Mouse (Mus musculus): Measurements from ENCODE around the gene Zcchc7.

Zcchc7 gene

GRCm38 (mm10) chr4:44965175-44965574 is 209.5 kb downstream of the Zcchc7 start:
- no peak for DNase-seq (ENCODE audit: low read depth)

- DNase-seq (ENCODE audit: low read depth): no peak
Measured at GRCm38 (mm10) chr4:44965736-44966135, 210.1 kb downstream of the Zcchc7 start.

- no peak for DNase-seq (ENCODE audit: low read depth)
Measured at GRCm38 (mm10) chr4:44967402-44967801, 211.7 kb downstream of the Zcchc7 start.

- DNase-seq (ENCODE audit: low read depth): no peak
Measured at GRCm38 (mm10) chr4:44970056-44970455, 214.4 kb downstream of the Zcchc7 start.

GRCm38 (mm10) chr4:44970612-44971110 is 215.0 kb downstream of the Zcchc7 start:
- DNase-seq (ENCODE audit: low read depth): peak; percentile 63

GRCm38 (mm10) chr4:44973450-44973849 is 217.8 kb downstream of the Zcchc7 start:
- peak; percentile 85 for DNase-seq (ENCODE audit: low read depth)

- DNase-seq (ENCODE audit: low read depth): no peak
Measured at GRCm38 (mm10) chr4:44973871-44974270, 218.2 kb downstream of the Zcchc7 start.

GRCm38 (mm10) chr4:44974331-44974730 is 218.7 kb downstream of the Zcchc7 start:
- DNase-seq (ENCODE audit: low read depth): no peak

- DNase-seq (ENCODE audit: low read depth): no peak
Measured at GRCm38 (mm10) chr4:44976026-44976615, 220.4 kb downstream of the Zcchc7 start.

GRCm38 (mm10) chr4:44976921-44977710 is 221.4 kb downstream of the Zcchc7 start:
- no peak for DNase-seq (ENCODE audit: low read depth)

- DNase-seq (ENCODE audit: low read depth): no peak
Measured at GRCm38 (mm10) chr4:44978175-44978574, 222.5 kb downstream of the Zcchc7 start.

- DNase-seq (ENCODE audit: low read depth): no peak
Measured at GRCm38 (mm10) chr4:44979794-44980338, 224.2 kb downstream of the Zcchc7 start.

GRCm38 (mm10) chr4:44981280-44981973 is 225.8 kb downstream of the Zcchc7 start, which contains the start of gene Grhpr:
TSS of gene Grhpr (plus strand) at chr4:44981395.
- DNase-seq (ENCODE audit: low read depth): peak; percentile 83

All from c-Kit-positive CD71-positive TER-119-negative erythroid progenitor cells, embryonic 14.5 days (primary cell).